Mouse (Mus musculus) right cerebral cortex, postnatal 25 days (tissue): ENCODE data around the gene Naa30.
"Not testable (repeated sequence)": the region's sequence is repeated elsewhere in the genome, so short reads cannot be mapped to it uniquely, and the experiment has no call there.

Experiments used
- DNase-seq: peaks from one replicate; pipeline ENCODE4 v3.0.0; 2022

The Naa30 gene

DNA sequence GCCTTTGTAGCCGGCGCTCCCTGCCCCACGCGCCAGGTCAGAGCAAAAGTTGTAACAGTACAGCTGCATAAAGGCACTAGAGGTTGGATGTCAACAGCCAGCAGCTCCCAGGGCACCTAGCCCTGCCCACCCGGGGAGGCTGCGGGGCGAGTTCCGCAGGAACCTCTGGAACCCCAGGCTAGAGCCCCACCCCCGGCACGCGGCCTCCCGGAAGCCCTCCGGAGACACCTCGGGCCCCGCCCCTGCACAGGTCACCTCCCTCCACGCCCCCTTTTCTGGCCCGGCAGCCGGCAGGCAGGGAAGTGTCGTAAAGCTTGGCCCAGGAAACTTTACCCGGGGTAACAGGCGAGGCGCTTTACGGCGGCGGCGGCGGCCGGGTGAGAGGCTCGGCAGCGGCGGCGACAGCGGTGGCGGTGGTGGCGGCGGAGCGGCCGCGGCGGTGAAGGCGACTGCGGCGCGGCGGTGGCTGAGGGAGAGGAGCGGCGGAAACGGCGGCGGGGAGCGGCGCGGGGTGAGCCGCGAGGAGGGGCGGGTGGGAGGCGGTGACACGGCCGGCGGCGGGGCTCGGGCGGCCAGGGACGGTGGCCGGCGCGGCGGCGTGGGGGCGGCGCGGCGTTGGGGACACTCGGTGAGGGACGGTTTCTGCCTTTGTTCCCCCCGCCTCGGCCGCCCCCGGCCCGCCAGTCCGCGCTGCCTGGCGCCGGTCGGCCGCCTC lies at the start of gene Naa30:
Naa30 (plus strand) TSS at position 360 of the 715 bp plus-strand sequence.
- peak; percentile 95 for DNase-seq

DNA sequence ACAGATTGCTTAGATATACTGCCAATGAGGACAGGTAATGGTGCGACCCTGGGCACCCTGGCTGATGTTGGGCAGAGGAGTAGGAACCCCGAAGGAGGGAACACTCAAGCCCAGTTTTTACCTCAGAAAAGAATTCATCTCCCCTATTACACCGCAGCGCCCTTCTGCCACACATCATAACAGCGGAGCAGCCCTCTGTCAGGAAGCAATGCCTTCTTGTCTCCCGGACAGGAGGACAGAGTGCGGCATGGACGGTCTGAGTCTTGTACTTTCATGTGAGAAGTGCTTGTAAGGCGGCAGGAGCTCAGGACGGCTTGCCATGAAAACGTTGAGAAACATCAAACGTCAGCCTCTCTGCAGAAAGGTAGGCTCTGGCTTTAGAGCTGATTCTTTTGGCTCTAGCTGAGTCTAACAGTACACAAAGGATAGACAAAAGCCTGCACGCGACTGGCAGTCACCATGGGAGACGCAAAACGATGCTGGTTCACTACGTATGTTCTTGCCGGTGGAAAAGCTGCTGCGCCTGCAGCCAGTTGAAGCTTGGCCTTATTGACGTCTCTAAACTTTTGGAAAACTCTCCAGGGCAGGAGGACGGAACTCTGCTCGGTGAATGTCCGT lies 44.8 kb upstream of the Naa30 start:
- DNase-seq: no peak

DNA sequence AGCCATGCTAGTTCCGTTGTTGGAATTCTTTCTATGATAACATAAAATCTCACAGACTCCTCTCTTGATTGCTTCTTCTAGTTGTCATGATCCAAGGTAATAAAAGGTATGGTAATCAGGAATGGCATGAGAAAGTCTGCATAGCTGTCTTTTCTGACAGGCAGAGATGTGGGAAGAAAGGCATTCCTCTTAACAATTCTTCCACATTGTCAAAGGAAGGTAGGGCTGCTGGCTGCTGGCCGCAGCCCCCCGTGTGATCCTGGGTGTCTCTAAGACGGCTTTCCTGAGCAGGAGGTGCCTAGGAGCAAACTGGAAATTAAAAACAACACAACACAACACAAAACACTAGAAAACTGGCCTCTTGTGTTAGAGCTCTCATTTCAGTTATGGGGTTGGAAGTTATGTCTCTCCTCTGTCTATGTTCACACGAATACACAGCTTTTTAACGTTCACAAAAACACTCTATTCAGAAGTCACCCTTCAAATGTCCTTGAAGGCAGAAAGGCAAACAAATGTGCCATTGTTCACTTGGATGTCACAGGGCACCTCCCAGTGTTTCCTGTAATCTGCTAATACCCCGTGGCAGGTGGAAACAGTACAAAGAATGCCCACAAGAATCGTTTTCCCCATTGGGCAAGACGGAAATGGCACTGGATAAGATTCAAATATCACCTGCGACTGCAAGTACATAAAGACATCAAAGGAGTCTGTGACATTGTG lies 43.3 kb upstream of the Naa30 start:
- no peak for DNase-seq

DNA sequence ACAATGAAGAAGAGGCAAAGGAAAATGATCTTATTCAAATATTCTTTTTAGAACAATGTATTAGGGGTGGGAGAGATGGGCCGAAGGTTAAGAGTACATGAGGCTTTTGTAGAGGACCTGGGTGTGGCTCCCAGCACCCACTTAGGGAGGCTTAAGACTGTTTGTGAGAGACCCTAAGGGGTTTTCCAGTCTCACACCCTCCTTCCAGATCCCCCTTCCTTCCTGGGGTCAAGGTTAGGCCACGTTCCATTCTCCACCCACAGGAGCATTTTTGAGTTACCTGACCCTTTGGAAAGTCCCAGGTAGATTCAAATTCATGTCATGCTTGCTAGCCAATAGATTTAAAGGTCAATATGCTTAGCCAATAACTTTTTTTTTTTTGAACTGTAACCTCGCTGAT lies 39.6 kb upstream of the Naa30 start:
- no peak for DNase-seq

DNA sequence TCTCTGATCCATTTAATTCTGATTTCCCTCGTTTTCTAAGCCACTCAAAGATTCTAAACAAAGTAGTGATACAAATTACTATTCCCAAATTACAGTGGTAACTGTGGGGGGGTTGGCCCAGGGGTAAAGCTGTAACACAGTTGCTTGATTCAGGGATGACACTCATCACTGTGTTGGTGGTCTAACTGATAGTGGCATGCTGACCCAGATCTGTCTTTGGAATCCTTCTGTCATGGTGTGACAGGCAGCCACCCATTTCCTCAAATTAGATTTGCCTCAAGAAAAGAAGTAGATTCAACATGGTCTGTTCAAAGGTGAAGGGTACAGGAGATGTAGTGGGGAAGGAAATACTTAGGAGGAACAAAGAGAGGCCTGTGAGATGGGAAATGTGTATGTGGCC lies 33.9 kb upstream of the Naa30 start:
- DNase-seq: no peak

DNA sequence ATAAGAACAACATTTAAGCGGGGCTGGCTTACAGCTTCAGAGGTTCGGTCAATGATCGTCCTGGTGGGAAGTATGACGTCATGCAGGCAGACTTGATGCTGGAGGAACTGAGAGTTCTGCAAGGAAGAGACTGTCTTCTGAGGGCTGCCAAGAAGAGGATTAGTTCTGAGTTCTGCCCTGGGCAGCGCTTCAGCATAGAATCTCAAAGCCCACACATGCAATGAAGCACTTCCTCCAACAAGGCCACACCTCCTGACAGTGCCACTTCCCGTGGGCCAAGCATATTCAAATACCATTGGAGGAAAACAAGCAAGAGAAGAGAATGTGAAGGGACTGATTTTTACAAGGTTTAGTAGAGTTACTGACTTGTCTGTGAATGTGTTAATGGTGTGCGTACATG lies 31.3 kb upstream of the Naa30 start:
- no peak for DNase-seq

DNA sequence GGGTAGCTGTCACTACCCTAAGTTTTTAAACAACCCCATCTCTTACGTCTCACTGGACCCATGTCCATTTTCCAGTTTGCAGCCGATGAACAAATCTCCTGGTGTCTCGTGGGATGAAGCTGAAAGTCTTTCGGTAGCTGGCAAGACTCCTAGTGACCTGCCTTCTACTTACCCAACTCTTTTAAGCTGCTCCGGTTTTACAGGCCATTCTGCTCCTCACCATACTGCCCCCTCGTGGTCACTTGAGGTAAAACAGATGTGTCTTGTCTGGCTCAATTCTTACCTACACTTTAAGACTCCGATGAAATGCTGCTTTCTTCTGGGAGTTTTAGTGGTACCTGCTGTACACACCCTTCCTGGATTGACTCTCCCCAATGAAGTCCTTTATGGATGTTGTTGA lies 18.2 kb upstream of the Naa30 start:
- DNase-seq: peak; percentile 21

DNA sequence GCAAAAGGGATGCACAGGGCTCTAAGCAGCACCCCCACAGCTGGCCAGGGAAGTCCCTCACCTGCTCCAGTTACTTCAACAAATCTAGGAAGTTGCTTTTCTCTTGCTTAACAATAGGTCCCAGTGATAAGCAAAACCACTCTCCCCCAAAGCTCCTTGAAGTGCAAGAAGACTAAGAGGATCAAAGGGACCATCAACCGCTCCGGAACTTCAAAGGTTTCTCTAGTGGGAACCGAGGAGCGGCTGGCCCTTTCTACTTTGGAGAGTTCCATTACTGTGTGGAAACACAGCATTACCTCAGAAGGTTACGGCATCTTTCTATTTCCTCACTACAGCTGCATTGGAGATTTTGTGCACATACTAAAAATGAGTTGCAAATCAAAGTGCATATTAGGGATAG lies 16.5 kb upstream of the Naa30 start:
- no peak for DNase-seq

DNA sequence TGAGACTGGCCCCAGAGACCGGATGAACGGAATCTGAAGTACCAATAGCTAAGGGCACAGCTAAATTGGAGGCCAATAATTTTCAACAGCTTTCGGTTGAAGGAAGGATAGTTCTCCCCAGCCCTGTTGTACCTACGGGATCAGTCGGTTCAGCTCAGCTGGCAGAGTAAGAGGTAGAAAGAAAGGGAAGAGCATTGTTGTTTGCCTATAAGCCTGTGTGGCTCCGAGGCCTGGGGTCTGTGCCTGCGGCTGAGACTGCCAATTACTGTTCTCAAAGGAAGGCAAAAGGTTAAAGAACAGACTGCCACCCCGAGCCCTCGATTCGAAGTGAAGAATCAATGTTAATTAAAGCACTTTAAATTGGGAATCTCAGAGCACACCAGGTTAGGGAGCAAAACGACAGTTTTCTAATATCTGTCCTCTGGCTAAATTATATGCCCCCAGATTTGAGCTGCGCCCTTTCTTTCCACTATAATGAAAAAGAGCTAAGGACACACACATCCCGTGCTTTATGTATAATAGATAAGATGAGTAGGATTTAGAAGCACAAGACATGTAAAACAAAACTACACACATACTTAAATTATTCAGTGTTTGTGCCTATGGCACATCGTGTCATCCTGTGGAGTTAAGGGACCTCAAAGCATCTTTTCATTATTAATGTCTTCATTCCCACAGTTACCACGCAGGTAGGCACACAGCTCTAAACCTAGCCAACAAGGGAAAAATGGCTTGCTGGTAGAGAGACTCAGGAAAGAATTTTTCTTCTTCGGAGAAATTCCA lies 13.7 kb upstream of the Naa30 start:
- no peak for DNase-seq

DNA sequence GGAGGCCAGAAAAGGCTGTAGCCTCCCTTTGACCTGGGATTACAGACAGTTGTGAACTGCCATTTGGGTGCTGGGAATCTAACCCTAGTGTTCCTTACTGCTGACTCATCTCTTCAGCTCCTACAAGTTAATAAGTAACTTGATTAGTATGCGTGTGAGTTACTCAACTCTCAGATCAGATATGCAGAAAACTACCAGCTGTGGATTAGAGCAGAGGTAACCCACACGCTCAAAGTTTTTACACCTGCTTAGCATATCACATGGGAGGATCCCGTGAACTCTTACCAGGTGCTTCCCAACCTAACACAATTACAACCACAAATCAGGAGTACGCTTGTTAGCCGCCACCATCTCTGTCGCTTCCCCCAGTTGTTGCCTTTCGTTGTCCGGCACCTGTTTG lies 740 bp upstream of the Naa30 start:
- DNase-seq: no peak

DNA sequence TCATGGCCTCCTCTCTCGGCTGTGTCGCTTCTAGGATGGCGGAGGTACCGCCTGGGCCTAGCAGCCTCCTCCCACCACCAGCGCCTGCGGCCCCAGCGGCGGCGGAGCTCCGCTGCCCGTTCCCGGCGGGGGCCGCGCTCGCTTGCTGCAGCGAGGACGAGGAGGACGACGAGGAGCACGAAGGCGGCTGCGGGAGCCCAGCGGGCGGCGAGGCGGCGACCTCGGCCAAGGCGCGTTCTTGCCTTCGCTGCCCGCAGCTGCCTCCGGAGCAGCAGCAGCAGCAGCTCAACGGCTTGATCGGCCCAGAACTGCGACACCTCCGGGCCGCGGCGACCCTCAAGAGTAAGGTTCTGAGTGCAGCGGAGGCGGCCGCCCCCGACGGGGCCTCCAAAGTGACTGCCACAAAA lies 559 bp downstream of the Naa30 start:
- peak; percentile 72 for DNase-seq

DNA sequence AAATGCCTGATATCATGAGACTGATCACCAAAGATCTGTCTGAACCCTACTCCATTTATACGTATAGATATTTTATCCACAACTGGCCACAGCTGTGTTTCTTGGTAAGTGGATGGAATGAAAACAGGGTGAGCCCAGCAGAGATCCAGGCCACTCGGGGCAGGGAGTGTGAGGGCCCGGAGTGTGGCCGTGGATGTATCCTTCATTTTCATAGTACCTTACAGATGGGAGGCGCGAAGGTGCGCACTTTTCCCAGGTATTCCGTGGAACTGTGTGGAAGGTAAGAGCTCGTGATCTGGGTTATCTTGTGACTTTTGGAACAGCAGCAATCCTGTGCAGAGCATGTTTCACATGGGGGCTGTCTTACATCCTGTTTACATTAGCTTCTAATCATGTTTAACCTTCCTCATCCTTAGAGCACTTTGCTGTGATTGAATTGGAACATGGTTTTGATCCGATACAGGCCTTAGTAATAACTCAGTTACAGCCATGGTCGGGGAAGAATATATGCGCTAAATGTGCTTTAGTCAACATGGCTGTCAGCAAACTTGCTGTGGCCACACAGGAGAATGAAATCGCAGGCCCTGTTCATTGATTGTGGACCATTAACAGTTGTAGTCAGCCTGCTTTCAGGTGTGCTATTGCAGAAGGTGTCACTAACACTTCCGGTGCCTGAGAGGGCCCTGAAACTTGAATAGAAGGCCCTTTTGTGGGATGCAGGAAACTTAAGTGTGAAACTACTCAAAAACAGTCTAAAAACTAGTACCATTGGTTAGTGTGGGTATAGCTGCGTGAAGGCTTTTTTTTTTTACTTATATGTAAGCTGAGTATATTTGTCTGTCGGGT lies 1.5 kb downstream of the Naa30 start:
- peak; percentile 14 for DNase-seq

DNA sequence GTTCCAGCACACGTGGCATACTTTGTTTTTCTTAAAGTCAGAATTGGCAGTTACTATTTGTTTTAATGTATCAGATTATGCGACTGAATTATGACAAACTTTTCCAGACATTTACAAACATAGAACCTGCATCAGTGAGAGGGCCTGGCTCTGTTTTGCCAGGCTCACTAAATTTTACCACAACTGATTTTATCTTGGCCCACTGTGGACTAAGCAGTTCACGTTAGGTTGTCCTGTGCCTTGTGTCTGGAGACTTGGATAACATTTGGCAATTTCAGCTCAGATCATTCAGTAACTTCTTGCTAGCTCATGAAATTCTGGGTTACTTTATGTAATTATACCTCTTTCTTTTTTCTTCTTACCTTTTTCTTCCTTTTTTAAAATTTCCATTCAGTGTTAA lies 7.7 kb downstream of the Naa30 start:
- DNase-seq: no peak

DNA sequence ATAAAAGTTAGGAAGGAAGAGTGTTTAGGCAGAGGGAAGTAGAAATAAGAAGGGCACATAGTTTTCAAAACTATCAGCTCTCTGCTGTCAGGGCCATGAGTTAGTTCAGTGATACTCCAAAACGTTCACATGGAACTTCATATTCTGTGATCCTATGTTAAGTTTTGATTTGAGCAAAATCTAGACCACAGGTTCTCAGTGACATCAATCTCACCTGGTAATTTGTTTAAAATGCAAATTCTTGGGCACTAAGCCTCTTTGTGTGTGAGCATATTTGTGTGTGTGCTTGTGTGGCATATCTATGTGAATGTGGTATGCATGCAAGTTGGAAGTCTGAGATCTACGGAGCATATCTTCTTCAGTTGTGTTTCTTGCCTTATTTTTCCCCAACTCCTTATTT lies 14.2 kb downstream of the Naa30 start:
- DNase-seq: no peak

DNA sequence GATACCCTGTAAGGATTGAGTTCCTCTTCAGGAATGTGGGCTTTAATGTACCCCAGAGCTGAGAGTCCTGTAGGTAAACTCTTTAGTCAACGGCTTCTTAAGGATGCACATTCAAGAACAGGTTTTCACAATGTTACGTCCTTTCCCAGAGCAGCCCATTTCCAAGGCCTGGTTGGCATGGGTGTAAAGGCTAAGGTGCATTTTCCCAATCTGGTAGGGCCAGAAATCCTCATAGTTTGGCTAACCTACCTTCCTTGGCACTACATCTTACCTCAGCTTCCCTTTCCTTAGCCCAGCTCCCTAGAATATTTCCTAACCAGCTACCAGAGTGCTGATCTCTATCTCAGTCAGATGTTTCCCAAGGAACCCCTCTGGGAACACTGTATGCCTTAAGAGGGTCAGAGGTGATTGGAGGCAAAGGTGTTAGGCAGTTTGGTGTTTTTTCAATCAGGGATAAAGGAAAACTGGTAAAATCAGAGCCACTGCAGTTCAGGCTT lies 25.1 kb downstream of the Naa30 start:
- no peak for DNase-seq

DNA sequence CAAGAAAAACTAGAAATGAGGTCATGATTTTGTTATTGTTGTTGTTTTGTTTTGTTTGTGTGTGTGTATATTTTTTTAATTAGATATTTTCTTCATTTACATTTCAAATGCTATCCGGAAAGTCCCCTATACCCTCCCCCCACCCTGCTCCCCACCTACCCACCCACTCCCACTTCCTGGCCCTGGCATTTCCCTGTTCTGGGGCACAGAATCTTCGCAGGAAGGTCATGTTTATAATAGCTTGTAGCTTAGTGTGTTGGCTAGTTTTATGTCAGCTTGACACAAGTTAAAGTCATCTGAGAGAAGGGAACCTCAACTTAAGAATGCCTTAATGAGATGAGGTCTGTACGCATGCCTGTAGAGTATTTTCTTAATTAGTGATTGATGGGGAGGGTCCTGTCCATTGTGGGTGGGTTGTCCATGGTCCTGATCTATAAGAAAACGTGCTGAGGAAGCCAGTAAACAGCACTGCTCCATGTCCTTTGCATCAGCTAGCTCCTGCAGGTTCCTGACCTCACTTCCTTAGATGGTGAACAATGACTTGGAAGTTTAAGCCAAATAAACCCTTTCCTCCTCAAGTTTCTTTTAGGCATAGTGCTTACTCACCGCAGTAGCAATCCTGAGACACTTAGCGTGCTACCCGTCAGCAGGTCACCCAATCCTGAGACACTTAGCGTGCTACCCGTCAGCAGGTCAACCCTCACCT lies 29.2 kb downstream of the Naa30 start:
- DNase-seq: no peak

DNA sequence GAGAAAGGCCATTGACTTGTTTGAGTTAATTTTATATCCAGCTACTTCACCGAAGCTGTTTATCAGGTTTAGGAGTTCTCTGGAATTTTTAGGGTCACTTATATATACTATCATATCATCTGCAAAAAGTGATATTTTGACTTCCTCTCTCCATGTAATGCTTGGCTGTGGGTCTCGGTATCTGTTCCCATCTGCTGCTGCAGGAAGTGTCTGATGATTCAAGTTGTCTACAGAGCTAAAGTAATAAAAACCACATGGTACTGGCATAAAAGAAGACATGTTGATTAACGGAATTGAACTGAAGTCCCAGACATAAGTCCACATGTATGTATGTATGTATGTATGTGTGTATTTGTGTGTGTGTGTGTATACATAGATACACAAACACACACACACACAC lies 38.2 kb downstream of the Naa30 start:
- DNase-seq: not testable (repeated sequence)

DNA sequence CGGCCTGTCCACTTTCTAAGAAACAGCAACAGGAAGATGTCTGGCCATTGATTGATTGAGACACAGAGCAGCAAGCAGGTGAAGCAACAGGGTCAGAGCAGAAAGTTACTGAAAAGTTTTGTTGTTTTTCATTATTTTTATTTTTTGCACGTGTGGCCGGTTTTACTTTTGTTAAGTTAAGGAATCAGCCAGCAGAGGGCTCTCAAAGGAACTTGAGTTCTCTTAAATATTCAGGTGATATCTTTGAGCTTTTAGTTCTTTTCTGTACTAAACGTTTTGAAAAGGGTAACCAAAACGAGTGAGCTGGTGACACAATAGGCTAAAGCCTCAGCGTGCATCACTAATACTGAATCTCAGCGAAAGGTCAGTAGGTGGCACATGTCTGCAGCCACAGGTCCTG lies 46.7 kb downstream of the Naa30 start:
- no peak for DNase-seq

DNA sequence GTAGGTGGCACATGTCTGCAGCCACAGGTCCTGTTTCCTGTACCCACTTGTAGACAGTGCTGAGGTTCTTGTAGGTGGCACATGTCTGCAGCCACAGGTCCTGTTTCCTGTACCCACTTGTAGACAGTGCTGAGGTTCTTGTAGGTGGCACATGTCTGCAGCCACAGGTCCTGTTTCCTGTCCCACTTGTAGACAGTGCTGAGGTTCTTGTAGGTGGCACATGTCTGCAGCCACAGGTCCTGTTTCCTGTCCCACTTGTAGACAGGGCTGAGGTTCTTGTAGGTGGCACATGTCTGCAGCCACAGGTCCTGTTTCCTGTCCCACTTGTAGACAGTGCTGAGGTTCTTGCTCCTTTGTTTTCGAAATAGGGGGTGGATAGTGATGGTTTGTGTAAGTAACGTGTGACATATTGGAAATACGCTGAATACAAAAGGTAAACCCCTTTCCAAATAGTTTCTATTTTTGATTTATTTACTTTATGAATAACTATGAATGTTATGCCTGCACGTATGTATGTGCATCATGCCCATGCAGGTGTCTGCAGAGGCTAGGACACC lies 47.5 kb downstream of the Naa30 start:
- not testable (repeated sequence) for DNase-seq

DNA sequence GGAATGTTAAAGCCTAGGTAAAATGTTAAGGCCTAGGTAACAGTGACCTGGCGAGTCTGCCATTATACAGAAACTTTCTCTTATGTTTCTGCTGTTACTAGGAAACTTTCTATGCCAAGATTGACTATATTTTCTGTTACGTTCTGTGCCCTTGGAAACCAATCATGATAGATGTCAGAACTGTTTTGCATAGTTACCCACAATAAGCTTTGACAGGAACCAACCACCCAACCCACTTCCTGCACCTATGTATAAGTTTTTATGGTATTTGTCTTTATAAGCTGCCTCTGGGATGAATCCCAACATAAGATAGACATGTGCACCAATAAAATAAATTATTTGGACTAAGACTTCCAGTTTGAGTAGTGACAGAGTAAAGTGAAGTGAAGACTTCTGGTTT lies 49.7 kb downstream of the Naa30 start:
- no peak for DNase-seq

DNA sequence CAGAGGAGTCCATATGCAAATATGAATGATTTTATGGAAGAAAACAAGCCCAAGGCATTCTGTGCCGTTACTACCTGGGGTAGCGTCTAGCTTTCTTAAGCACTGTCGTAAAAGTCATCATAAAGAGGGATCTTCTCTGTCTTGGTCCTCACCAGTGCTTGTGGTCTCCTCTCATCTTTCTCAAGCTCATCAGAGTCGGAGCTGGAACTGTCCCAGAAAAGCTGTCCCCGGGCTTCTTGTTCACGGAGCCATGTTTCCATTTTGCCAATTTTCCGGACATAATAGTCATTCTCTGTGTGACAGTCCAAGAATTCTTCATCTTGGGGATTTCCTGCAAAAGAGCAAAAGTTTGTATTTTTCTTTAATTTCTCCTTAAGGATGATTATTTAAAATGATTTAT lies 54.4 kb downstream of the Naa30 start:
- no peak for DNase-seq
